Mouse (Mus musculus) heart, adult 2 months (tissue): ENCODE results near the gene Nsd1.

Source experiments
- CTCF ChIP-seq: fragments of 200-600 bp; IDR thresholded peaks from 2 replicates; pipeline ENCODE4 v1.8.1; 2022; ENCODE audit warnings: antibody characterized with exemption, mild to moderate bottlenecking, moderate library complexity
- EP300 ChIP-seq: fragments of 200-500 bp; IDR thresholded peaks from 2 replicates; pipeline ENCODE4 v1.6.1; 2011; ENCODE audit warnings: low read depth, low read length, control low read depth; ENCODE audit not compliant: insufficient read depth
- POLR2A ChIP-seq: fragments of 200-500 bp; IDR thresholded peaks from 2 replicates; pipeline ENCODE4 v1.6.1; 2011; ENCODE audit warnings: mild to moderate bottlenecking, low read depth, low read length, control low read depth; ENCODE audit not compliant: insufficient read depth

DNA sequence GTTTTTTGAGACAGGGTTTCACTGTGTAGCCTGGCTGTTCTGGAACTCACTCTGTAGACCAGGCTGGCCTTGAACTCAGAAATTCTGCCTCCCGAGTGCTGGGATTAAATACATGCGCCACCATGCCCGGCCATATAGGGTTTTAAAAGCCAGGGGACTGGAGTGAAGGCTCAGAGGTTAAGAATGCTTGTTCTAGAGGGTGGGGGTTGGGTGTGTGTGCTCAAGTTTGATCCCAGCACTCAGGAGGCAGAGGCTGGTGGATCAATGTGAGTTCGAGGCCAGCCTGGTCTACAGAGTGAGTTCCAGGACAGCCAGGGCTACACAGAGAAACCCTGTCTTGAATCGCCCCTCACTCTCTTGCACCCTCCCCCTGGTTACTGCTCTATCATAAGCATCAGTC lies 18.0 kb upstream of the Nsd1 start:
- no peak for TF ChIP-seq CTCF
- TF ChIP-seq EP300, result no peak
- no peak for TF ChIP-seq POLR2A
